Mouse (Mus musculus) stomach, embryonic 16.5 days (tissue): ENCODE results near the gene Zfp683. TPM values are rescaled to one million over a fixed set of nuclear protein-coding genes. Genes with fewer than 3 reads are reported as not detected.
A peak's percentile ranks its signal among the peaks of the same experiment; 100 is the strongest.

Experiments
- ATAC-seq: fragments of 200-750 bp; cut with Nextera tagmentation; 2 replicates; pipeline ENCODE4 v1.8.0; 2017; ENCODE audit warnings: moderate number of reproducible peaks, moderate TSS enrichment; ENCODE audit not compliant: insufficient read depth, low FRiP score
- H3K27ac ChIP-seq: fragments of 300-500 bp; sonication (generic); 2 replicates; pipeline ENCODE4 v1.5.1; 2014; ENCODE audit warnings: low read length
- H3K27me3 ChIP-seq: fragments of 300-500 bp; sonication (generic); 2 replicates; pipeline ENCODE4 v1.6.1; 2014; ENCODE audit warnings: low read length, control low read depth, mixed read lengths; ENCODE audit not compliant: control insufficient read depth, insufficient read depth
- H3K36me3 ChIP-seq: fragments of 300-500 bp; sonication (generic); 2 replicates; pipeline ENCODE4 v1.6.1; 2014; ENCODE audit warnings: low read length; ENCODE audit not compliant: control insufficient read depth, insufficient read depth
- H3K4me1 ChIP-seq: fragments of 300-500 bp; sonication (generic); 2 replicates; pipeline ENCODE4 v1.6.1; 2014; ENCODE audit warnings: low read length, control low read depth, mixed read lengths; ENCODE audit not compliant: control insufficient read depth, insufficient read depth
- H3K4me2 ChIP-seq: fragments of 300-500 bp; sonication (generic); 2 replicates; pipeline ENCODE4 v1.6.1; 2014; ENCODE audit warnings: low read depth, low read length, mixed read lengths
- H3K4me3 ChIP-seq: fragments of 300-500 bp; sonication (generic); replicated peaks from 2 replicates; pipeline ENCODE4 v1.5.1; 2014; ENCODE audit warnings: mild to moderate bottlenecking, low read length
- H3K9ac ChIP-seq: fragments of 300-500 bp; sonication (generic); 2 replicates; pipeline ENCODE4 v1.6.1; 2014; ENCODE audit warnings: low read length
- H3K9me3 ChIP-seq: fragments of 300-500 bp; sonication (generic); replicated peaks from 2 replicates; pipeline ENCODE4 v1.6.1; 2016; ENCODE audit warnings: low read length, control low read depth; ENCODE audit not compliant: control insufficient read depth
- WGBS: fragments of 180-500 bp; shearing (Covaris S2); extraction: QIAGEN DNeasy Blood & Tissue Kit; methylation state at CpG from one replicate; pipeline ENCODE4 v1.1.7; 2014; 5-methylcytosine and 5-hydroxymethylcytosine counted together
- polyA plus RNA-seq: library from polyadenylated mRNA; unstranded; fragments of >200 nt; fragmentation: Nextera tagmentation; extraction: Ambion mirVana; gene quantifications from 2 replicates; pipeline ENCODE4 v1.2.1, GENCODE M21; 2015

Gene Zfp683
- polyA plus RNA-seq, result not detected in 2 replicates

GRCm38 (mm10) chr4:134053538-134053937 is at the start of gene Zfp683:
Gene Zfp683, plus strand, starts transcription at chr4:134053838.
- Histone ChIP-seq H3K27me3 (no peaks in the 10 kb centered on the region), H3K9ac (no peak within 1 kb of the TSS), H3K4me1 (peaks cover 4% of the 10 kb centered on the region; the same call in 1 of the 2 replicates), H3K9me3 (no peaks in the 10 kb centered on the region), H3K4me3 (no peak within 1 kb of the TSS), H3K36me3 (no peaks in the 10 kb centered on the region), H3K4me2 (no peak within 1 kb of the TSS), H3K27ac (no peak within 1 kb of the TSS)
- ATAC-seq, result no peak
- 82% methylated on average over 3 of the region's 3 CpGs for WGBS

- H3K9me3 ChIP-seq, result no peaks in the 10 kb centered on the region
- WGBS, result 80% methylated on average over 12 of the region's 12 CpGs
- no peaks in the 10 kb centered on the region for H3K4me1 ChIP-seq
- H3K36me3 ChIP-seq, result no peaks in the 10 kb centered on the region
- no peak overlapping the region for H3K9ac ChIP-seq
- H3K4me3 ChIP-seq, result no peak overlapping the region
- no peak overlapping the region for H3K27ac ChIP-seq
- H3K4me2 ChIP-seq, result no peak overlapping the region
- ATAC-seq, result no peak
- no peaks in the 10 kb centered on the region for H3K27me3 ChIP-seq
These were observed 47.9 kb upstream of the Zfp683 start for GRCm38 (mm10) chr4:134005581-134006358.

GRCm38 (mm10) chr4:134006845-134007244 is 46.8 kb upstream of the Zfp683 start:
- Histone ChIP-seq H3K27ac (no peak overlapping the region), H3K27me3 (no peaks in the 10 kb centered on the region), H3K4me2 (no peak overlapping the region), H3K36me3 (no peaks in the 10 kb centered on the region), H3K4me1 (no peaks in the 10 kb centered on the region), H3K9ac (no peak overlapping the region), H3K4me3 (no peak overlapping the region), H3K9me3 (no peaks in the 10 kb centered on the region)
- ATAC-seq, result no peak
- WGBS, result 72% methylated on average over 3 of the region's 3 CpGs

- 0 out of 2 replicates have a peak, but pooled peaks cover 3% of the 10 kb centered on the region for H3K4me1 ChIP-seq
- H3K4me3 ChIP-seq, result no peak overlapping the region
- ATAC-seq, result peak; percentile 63; the same call in 1 of the 2 replicates
- no peak overlapping the region for H3K4me2 ChIP-seq
- H3K27me3 ChIP-seq, result no peaks in the 10 kb centered on the region
- H3K9me3 ChIP-seq, result no peaks in the 10 kb centered on the region
- no peaks in the 10 kb centered on the region for H3K36me3 ChIP-seq
- peak overlapping the region; percentile 75 for H3K27ac ChIP-seq
- WGBS, result 48% methylated on average over 6 of the region's 6 CpGs
- no peak overlapping the region for H3K9ac ChIP-seq
These were observed 43.9 kb upstream of the Zfp683 start for GRCm38 (mm10) chr4:134009709-134010108.

GRCm38 (mm10) chr4:134011450-134012414 is 41.9 kb upstream of the Zfp683 start:
- no peaks in the 10 kb centered on the region for H3K9me3 ChIP-seq
- H3K27me3 ChIP-seq, result peaks cover 9% of the 10 kb centered on the region; the same call in 1 of the 2 replicates
- no peak overlapping the region for H3K27ac ChIP-seq
- H3K36me3 ChIP-seq, result no peaks in the 10 kb centered on the region
- H3K4me3 ChIP-seq, result no peak overlapping the region
- H3K4me2 ChIP-seq, result no peak overlapping the region
- peaks cover 4% of the 10 kb centered on the region; the same call in 1 of the 2 replicates for H3K4me1 ChIP-seq
- no peak overlapping the region for H3K9ac ChIP-seq
- no peak for ATAC-seq
- WGBS, result 11% methylated on average over 16 of the region's 16 CpGs

- Histone ChIP-seq H3K27me3 (peaks cover 21% of the 10 kb centered on the region), H3K4me2 (no peak overlapping the region), H3K36me3 (no peaks in the 10 kb centered on the region), H3K27ac (no peak overlapping the region), H3K9me3 (no peaks in the 10 kb centered on the region), H3K4me1 (peaks cover 13% of the 10 kb centered on the region), H3K9ac (no peak overlapping the region), H3K4me3 (no peak overlapping the region)
- 52% methylated on average over 12 of the region's 12 CpGs for WGBS
- ATAC-seq, result no peak
These were observed 40.6 kb upstream of the Zfp683 start for GRCm38 (mm10) chr4:134012858-134013528.

- WGBS, result 21% methylated on average over 7 of the region's 7 CpGs
- no peak for ATAC-seq
- no peak overlapping the region for H3K9ac ChIP-seq
- H3K27me3 ChIP-seq, result peaks cover 46% of the 10 kb centered on the region
- no peak overlapping the region for H3K4me3 ChIP-seq
- H3K4me1 ChIP-seq, result peaks cover 14% of the 10 kb centered on the region
- H3K4me2 ChIP-seq, result no peak overlapping the region
- no peaks in the 10 kb centered on the region for H3K9me3 ChIP-seq
- no peak overlapping the region for H3K27ac ChIP-seq
- no peaks in the 10 kb centered on the region for H3K36me3 ChIP-seq
These were observed 37.4 kb upstream of the Zfp683 start for GRCm38 (mm10) chr4:134016208-134016607.

- Histone ChIP-seq H3K27ac (no peak overlapping the region), H3K4me3 (no peak overlapping the region), H3K9ac (no peak overlapping the region), H3K4me1 (peaks cover 14% of the 10 kb centered on the region), H3K36me3 (no peaks in the 10 kb centered on the region), H3K4me2 (no peak overlapping the region), H3K9me3 (no peaks in the 10 kb centered on the region), H3K27me3 (peaks cover 46% of the 10 kb centered on the region)
- ATAC-seq, result no peak
- 3% methylated on average over 8 of the region's 8 CpGs for WGBS
These were observed 36.9 kb upstream of the Zfp683 start for GRCm38 (mm10) chr4:134016767-134017166.
